Mouse (Mus musculus) right cerebral cortex, postnatal 10 days (tissue): ENCODE data around the gene Homer3.
A peak's percentile ranks its signal among the peaks of the same experiment; 100 is the strongest.

ENCODE experiments used
- DNase-seq, 2 experiments: peaks; one replicate each; pipeline ENCODE4 v3.0.0; 2021; ENCODE audit warnings: low spot score in 2 of 2

Gene Homer3

DNA sequence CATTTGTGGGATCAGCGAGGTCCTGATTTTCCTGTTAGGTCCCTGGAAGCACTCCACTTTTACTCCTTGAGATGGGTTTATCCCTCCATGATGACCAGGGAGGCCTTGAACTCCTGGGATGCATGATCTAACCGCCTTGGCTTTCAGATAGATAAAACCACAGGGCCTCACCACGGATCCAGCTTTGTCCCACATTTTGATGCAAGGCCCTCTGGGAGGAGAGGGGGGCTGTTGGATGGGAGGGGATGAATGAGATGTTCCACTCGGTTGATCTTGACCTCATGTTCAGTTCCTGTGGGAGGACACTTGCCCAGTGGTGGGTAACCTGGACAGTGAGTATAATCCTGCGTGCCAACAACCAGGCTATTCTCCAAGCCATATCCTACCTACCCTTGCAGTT is 1.8 kb downstream of the Homer3 start:
- no peak for DNase-seq

DNA sequence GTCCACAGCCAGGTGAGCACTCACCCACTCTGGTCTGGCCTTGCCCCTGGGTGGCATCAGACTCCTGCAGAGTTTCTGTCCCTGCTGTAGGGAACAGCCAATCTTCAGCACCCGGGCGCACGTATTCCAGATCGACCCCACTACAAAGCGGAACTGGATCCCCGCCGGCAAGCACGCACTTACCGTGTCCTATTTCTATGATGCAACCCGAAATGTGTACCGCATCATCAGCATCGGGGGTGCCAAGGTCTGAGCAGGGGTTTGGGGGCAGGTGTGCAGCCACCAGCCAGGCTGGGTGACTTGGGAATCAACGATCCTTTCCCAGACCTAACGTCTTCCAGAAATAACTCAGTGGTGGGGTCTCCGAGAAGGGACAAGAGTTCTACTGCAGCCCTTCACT is 2.7 kb downstream of the Homer3 start:
- DNase-seq: no peak

DNA sequence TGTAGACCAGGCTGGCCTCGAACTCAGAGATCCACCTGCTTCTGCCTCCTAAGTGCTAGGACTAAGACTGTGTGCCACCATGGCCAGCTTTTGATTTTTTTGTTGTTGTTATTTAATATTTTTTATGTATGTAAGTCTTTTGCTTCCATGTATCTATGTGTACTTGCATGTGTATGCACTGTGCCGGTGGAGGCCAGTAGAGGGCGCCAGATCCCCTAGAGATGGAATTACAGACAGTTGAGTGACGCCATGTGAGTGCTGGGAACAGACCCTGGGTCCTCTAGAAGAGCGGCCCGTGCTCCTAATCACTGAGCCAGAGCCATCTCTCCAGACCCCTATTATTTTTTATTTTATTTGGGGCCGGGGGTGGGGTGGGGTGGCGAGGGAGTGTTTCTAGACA is 4.1 kb downstream of the Homer3 start:
- DNase-seq: no peak

DNA sequence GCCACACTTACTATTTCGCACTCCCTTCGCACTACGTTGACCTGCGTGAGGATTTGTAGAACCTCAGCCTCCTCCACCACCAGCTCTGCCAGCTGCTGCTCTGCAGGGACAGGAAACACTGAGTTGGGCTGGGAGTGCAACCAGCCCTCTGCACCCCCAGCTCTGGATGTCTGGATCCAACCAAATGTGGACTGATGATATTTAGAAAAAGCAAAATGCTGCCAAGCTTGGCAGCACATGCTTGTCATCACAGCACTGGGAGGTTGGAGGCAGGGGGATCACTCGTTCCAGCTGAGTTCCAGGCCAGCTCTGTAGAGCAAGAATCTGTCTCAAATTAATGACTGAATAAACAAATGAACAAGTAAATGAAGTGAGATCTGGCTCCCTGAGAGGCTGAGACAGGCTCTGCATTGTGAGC is 11.4 kb downstream of the Homer3 start:
- no peak for DNase-seq

DNA sequence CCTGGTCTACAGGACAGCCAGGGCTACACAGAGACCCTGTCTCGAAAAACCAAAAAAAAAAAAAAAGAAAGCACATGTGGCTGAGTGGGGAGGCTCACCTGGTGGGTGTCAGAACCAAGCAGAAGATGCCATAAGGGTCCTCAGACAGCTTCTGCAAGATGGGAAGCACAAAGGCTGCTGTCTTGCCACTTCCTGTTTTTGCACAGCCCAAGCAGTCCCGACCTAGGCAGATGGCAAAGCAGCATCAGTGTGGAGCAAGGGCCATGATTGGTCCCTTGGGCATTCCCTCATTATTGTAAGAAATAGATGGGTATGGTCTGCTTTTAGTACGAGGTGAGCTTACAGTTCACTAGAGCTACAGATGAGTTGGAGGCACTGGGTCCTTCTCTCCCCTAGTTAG is 18.3 kb downstream of the Homer3 start:
- DNase-seq: no peak

DNA sequence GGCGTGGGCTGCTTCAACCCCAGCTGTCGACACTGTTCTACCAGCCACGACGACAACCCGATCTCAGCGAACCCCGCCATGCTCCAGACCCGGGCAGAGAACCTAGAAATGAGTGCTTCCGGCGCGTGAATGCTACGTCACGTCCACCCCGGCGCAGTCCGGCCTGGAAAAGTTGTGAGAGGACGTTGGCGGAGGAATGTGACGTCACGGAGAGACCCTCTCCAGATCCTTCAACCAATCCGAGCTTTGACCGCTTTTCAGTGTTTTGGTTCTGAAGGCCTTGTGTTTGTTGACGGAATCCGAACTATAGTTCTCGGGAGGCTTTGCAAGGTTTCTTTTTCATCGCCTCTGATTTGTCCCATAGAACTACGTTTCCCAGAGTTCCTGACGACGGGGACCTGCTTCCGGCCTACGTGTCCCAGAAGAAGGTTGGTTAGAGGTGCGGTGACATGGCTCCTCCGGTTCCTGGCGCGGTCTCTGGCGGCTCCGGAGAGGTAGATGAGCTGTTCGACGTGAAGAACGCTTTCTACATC is 19.8 kb downstream of the Homer3 start, which contains the start of the genes Ddx49 and Cope:
Gene Ddx49 (minus strand): TSS at position 132 of the 533 bp plus-strand sequence.
Gene Cope (plus strand): TSS at position 161 of the 533 bp plus-strand sequence.
- peak; percentile 97 to 98 for DNase-seq

DNA sequence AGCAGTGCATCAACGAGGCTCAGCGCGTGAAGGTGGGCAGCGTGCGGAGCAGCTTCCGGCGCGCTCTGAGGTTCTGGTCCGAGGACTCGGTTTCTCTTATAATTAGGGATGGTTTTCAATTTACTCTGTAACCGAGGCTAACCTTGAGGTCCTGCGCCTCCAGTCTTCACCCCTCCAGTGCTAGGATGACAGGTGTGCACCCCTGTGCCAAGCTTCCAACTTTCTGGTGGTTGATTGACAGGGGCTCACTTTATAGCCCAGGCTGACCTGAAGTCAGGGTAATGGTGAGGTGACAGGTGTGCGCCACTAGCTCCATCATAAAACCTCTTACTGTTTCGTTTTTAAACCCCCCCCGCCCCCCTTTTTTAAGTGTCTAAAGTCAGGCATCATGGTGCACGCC is 20.3 kb downstream of the Homer3 start:
- no peak for DNase-seq

DNA sequence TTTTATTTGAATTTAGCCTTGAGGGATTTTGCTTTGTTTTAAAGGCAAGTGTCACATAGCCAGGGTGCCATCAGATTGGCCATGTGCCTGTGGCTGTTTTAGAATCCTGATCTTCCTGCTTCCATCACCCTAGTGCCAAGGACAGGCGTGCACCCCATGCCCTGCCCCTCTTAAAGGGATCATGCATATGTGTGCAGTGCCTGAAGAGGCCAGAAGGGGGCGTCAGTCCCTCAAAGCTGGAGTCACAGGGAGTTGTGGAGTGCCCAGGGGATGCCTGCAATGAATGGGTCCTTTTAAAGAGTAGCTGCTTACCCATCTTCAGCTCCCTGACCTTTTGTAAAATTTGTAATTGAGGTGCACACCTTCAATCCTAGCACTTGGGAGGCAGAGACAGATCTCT is 26.7 kb downstream of the Homer3 start:
- no peak for DNase-seq

DNA sequence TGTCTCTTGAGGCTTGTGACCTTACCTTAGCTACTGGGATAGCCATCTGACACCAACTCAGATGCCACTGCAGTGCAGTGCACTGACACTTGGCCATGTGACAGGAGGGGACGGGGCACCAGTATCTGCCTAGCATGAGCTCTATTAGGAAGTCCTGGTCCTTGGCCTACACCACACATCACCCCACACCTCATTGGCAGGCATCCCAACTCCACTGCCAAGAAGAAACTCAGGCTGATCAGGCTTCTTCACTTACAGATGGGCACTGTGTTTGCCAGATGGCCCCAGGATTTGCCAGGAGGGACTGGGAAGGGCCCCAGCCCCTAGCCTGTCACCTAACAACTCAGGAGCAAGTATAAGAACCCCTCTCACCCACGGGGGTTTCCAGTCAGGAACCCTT is 30.8 kb downstream of the Homer3 start:
- peak; percentile 36 to 63 for DNase-seq

DNA sequence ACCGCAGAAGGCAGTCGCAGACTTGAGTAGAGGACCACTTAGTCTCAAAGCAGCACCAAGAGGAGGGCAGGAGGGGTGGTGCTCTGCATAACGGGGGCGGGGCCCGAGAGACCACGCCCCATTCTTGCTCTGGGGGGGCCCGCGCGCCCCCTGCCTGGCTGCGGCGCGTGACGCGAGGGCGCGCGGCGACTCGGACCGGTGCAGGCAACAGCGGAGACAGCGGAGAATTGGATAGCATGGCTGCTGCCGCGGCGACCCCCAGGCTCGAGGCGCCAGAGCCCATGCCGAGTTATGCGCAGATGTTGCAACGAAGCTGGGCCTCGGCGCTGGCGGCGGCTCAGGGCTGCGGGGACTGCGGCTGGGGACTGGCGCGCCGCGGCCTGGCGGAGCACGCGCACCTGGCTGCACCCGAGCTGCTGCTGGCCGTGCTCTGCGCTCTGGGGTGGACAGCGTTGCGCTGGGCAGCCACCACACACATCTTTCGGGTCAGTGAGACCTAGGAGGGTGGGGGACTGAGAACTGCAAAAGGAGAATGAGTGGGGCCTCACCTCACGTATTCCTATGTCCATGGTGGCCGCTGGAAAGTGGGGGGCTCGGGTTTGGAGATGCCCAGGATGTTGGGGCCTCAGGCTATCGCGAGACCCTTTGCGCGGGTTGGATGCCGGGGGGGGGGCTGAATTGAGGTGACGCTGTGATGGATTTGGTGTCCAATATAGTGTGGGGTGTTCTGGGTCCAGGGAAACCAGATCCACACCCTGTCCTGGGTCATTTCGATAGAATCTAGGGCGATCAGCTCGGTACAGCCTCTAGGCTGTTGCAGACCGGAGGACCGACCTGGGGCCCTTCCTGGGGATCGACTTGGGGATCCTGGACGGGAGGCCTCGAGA is 33.2 kb downstream of the Homer3 start, which contains the start of gene Cers1:
Gene Cers1 (plus strand): TSS at position 152 of the 887 bp plus-strand sequence.
- peak; percentile 91 to 92 for DNase-seq

DNA sequence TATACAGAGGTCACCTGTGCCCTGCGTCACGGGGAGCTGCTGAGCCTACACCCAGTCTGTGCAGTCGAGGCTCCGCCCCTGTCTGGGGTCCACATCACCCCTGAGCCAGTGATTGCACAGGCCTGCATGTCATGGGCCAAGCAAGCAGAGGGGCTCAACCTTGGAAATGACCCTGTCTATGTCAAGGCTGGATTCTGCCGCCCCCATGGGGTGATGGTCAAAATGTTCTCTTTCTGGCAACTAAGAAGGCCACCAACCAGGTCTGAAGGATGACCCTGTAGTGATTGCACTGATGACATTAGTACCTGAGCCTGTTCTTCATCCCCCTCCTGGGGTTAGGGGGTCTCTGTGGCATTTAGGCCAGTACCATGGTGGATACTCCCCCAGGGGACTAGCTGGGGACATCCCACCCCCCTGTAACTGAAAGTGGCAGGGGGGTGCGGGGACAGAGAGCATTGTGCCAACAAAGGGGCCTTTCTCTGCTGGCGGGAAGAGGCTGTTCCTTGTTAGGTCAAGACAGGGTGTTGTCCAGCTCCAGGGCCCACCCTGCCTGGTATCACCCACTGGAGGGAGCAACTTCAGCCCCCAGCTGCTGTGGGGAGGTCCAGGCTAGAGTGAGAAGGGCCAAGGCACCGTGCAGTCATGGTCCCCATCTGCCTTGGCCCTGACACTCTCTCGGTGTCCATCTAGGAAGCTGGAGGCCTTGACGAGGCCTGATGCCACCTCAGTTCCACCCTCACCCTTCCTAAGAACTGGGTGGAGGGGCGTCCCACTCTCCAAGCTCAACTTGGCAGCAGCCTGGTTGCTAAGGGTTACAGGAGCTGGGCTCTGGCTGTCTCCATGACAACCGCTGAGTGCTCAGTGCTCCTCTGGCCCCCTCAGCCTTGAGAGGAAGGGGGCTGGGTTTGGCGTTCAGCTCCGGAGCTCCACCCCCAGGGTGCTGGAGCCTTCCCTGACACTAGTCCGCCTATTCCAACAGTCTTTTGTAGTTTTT is 34.2 kb downstream of the Homer3 start:
- DNase-seq: peak; percentile 96 to 98

DNA sequence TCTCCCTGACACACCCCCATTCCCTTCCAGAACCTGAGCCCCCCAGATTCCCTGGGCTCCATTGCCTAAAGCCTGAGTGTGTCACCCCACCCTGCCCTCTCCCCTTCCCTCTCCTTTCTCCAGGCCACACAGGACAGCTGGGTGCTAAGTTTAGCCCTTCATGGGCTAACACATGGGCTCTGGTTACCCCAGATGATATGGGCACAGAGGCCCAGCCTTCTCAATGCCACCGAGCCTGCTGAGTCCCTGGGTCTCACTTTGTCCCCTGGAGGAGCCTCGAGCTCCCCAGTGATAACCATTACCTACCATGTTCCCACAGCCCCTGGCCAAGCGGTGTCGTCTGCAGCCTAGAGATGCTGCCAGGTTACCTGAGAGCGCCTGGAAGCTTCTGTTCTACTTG is 35.2 kb downstream of the Homer3 start:
- peak in 1 of 2 experiments; percentile 21 for DNase-seq

DNA sequence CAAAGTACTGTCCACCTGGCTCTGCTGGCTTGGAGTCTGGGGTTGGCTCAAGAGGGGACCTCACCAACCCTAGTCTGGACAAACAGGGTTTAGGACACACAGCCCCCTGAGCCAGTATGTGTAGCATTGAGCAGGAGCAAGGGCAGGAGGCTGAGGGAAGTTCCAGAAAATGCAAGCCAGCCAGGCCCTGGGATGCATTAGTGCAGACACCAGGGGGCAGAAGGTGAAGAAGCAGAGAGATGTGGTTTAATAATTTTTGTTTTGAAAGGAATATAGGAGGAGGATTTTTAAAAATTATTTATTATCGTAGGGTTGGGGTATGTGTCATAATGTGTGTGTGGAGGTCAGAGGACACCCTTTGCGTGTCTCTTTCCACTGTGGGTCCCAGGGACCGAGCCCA is 41.1 kb downstream of the Homer3 start:
- no peak for DNase-seq

DNA sequence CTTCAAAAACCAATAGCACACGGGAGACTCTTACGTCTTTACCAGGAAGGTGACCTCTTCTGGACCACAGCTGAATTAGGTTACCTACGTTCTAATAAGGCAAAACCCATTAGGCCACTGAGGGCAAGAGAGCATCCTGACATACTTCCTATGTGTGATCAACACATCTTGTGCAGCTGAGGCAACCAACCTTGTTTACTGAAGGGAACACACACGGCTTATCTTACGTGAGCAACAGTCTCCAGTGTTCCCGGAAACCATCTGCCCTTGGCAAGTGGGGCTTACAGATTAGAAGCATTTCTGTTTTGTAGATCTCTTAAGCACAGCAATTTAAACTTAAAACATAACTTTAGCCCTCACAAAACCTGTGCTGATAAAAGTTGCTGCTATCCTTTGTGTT is 44.9 kb downstream of the Homer3 start:
- DNase-seq: no peak

DNA sequence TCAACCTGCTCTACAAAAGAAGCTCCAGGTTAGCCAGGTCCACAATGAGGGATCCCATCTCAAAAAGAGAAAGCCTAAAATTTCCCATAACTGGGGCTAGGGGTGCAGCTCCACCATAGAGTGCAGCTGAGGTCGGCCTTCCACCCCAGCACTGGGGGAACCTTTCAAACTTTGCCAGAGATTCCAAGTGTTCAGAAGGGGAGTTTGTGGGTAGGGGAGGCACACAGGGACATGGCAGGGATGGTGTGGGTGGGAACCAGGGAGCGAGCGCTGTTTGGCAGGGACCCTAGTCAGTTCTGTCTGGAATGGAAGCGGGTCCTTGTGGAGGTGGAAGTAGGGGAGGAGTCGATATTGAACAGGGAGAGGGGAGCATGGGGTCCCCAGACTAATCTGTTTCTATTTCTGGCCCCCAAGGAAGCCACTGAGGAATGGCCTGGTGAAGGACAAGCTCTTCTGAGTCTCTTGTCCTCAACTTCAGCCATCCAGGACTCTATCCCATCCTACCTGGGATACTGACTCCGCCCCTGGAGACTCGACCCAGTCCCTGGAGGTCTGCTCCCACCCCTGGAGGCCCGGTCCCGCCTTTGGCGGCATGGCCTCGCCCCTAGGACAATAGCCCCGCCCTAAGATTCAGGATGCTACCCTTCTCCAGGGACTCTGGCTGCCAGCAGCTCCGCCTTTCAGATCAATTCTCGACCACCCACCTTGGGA is 46.7 kb downstream of the Homer3 start, which contains the start of gene Gdf1:
Gene Gdf1 (plus strand): TSS at position 694 of the 711 bp plus-strand sequence.
- DNase-seq: no peak

DNA sequence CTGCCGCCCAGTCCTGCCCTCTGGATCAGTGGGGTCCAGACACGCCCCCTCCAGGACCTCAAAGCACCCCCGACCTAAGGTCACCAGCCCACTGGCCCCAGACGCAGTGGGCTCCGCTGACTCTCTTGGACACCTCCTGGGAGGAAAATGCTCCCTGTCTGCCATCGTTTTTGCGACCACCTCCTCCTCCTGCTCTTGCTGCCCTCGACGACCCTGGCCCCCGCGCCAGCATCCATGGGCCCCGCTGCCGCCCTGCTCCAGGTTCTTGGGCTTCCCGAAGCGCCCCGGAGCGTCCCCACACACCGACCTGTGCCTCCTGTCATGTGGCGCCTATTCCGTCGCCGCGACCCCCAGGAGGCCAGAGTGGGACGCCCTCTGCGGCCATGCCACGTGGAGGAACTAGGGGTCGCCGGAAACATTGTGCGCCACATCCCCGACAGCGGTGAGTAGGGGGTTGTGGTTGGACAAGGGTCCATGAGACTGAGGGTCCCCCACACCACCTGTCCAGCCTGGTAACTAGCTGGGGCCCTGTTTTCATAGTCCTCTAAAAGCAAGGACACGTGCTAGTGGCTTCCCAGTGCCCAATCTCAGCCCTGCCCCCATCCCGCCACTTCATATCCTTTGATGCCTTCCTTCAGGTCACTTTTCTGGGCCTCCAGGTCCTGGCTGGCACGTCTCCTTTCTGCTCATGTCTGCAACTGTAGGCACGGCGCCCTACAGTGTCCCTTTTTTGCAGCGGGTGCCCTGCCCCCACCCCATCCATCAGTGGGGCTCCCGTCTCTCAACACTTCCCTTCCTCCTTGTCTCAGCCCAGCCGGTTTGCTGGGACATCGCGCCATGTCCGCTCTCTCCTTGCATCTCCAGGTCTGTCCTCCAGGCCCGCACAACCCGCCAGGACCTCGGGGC is 47.5 kb downstream of the Homer3 start:
- DNase-seq: peak; percentile 56 to 67

DNA sequence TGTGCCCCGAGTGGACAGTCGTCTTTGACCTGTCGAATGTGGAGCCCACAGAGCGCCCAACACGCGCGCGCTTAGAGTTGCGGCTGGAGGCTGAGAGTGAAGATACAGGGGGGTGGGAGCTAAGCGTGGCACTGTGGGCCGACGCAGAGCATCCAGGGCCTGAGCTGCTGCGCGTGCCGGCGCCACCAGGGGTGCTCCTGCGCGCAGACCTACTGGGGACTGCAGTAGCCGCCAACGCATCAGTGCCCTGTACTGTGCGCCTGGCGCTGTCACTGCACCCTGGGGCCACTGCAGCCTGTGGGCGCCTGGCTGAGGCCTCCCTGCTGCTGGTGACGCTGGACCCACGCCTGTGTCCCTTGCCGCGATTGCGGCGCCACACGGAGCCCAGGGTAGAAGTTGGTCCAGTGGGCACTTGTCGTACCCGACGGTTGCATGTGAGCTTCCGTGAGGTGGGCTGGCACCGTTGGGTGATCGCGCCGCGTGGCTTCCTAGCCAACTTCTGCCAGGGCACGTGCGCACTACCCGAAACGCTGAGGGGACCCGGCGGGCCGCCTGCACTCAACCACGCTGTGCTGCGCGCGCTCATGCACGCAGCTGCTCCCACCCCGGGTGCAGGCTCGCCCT is 48.2 kb downstream of the Homer3 start:
- DNase-seq: peak; percentile 82 to 85

DNA sequence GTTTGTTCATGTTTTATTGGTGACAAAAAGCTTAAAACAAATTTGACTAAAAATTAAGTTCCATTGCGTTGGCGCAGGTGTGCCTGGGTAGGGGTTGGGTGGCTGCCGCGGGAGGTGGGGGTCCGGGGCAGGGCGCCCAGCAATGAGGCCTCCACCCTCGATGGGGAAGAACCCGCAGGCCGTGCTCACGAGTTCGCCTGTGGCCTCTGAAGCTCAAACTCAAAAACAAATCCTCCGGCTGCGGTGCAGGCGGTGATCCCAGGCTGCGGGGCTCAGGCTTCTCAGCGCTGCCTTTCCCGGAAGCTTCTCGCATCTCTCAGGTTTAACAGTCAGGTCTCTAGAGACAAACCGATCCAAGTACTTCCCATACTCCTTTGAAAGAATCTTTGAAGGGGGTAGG is 48.9 kb downstream of the Homer3 start:
- no peak for DNase-seq

DNA sequence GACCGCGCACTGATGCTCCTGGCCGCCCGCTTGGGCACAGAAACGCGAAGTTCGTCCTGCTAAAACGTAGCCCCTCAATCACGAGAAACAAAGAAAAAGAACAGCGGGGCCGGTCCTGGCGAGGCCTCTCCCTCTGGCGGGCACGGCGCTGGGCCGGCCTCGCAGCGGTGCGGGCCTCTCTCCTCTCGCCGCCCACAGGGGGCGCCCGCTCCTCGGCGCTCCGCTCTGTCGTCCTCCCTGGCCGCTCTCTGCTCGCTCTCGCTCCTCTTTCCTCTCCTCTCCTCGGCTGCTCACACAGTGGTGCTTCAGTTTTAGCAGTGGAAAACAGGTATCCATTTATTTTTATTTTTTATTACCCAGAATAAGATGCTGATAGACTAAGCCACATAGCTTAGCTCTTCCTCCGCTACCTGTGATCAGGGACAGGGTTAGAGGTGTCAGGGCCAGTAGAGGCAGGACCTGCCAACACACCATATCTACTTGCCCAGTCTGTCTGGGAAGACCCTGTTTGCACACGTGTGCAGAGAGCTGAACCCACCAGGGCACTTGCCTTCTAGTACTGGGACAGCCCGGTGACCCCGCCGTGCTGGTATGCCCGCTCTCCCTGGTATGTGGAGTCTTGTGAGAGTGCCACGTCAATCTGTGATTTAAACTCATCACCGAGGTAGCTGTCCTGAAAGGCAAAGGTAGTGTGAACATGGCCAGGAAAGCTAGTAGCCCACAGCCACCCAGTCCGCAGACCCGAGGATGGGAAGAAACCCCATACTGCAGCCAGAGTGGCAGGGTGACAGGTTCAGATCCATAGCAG is 49.6 kb downstream of the Homer3 start:
- peak; percentile 76 to 87 for DNase-seq
